Mouse (Mus musculus): ENCODE measurements around the gene Syt16. TPM values are rescaled to one million over a fixed set of nuclear protein-coding genes. Genes with fewer than 3 reads are reported as not detected.

Gene Syt16
- polyA plus RNA-seq, 1 experiment from 2014 or later: 15.0 TPM

- H3K4me2 ChIP-seq (replicated peaks): no peak overlapping the region
- H3K9me3 ChIP-seq: peaks cover 14% of the 10 kb centered on the region
- H3K9ac ChIP-seq (replicated peaks): no peak overlapping the region
- ATAC-seq (ENCODE audit: low FRiP score, low read depth): no peak
- H3K36me3 ChIP-seq: no peaks in the 10 kb centered on the region
- H3K27me3 ChIP-seq: no peaks in the 10 kb centered on the region
- H3K4me1 ChIP-seq: no peaks in the 10 kb centered on the region
- 83% methylated on average over 12 of the region's 12 CpGs for WGBS
- no peak overlapping the region for H3K4me3 ChIP-seq
- no peak overlapping the region for H3K27ac ChIP-seq (replicated peaks)
Observed at GRCm38 (mm10) chr12:74125796-74126195, 128.3 kb downstream of the Syt16 start.

- Histone ChIP-seq H3K4me3 (no peak overlapping the region), H3K27ac (replicated peaks) (no peak overlapping the region), H3K27me3 (no peaks in the 10 kb centered on the region), H3K4me1 (peaks cover 6% of the 10 kb centered on the region), H3K9ac (replicated peaks) (no peak overlapping the region), H3K4me2 (replicated peaks) (no peak overlapping the region), H3K9me3 (peaks cover 14% of the 10 kb centered on the region), H3K36me3 (no peaks in the 10 kb centered on the region)
- no peak for ATAC-seq (ENCODE audit: low FRiP score, low read depth)
- 69% methylated on average over 1 of the region's 1 CpGs for WGBS
Observed at GRCm38 (mm10) chr12:74128229-74128628, 130.8 kb downstream of the Syt16 start.

- 16% methylated on average over 2 of the region's 2 CpGs for WGBS
- no peaks in the 10 kb centered on the region for H3K27me3 ChIP-seq
- no peak overlapping the region for H3K4me2 ChIP-seq (replicated peaks)
- no peak overlapping the region for H3K4me3 ChIP-seq
- H3K9ac ChIP-seq (replicated peaks): no peak overlapping the region
- H3K36me3 ChIP-seq: no peaks in the 10 kb centered on the region
- ATAC-seq (ENCODE audit: low FRiP score, low read depth): 0 out of 2 replicates have a peak, but pooled peaks have one; percentile 27
- H3K4me1 ChIP-seq: peaks cover 6% of the 10 kb centered on the region
- no peak overlapping the region for H3K27ac ChIP-seq (replicated peaks)
- peaks cover 5% of the 10 kb centered on the region; the same call in 1 of the 2 replicates for H3K9me3 ChIP-seq
Observed at GRCm38 (mm10) chr12:74131790-74132189, 134.3 kb downstream of the Syt16 start.

GRCm38 (mm10) chr12:74142147-74142546, 144.7 kb downstream of the Syt16 start:
- H3K27ac ChIP-seq (replicated peaks): no peak overlapping the region
- ATAC-seq (ENCODE audit: low FRiP score, low read depth): no peak
- 77% methylated on average over 7 of the region's 7 CpGs for WGBS

GRCm38 (mm10) chr12:74144385-74144784, 146.9 kb downstream of the Syt16 start:
- Histone ChIP-seq H3K9ac (replicated peaks) (no peak overlapping the region), H3K4me3 (no peak overlapping the region), H3K4me1 (peaks cover 6% of the 10 kb centered on the region; the same call in 1 of the 2 replicates), H3K27me3 (0 out of 2 replicates have a peak, but pooled peaks cover 4% of the 10 kb centered on the region), H3K4me2 (replicated peaks) (no peak overlapping the region), H3K27ac (replicated peaks) (no peak overlapping the region), H3K9me3 (no peaks in the 10 kb centered on the region), H3K36me3 (no peaks in the 10 kb centered on the region)
- 46% methylated on average over 5 of the region's 5 CpGs for WGBS
- no peak for ATAC-seq (ENCODE audit: low FRiP score, low read depth)

More at GRCm38 (mm10) chr12:74142147-74142546, 144.7 kb downstream of the Syt16 start:
- Histone ChIP-seq H3K4me3 (no peak overlapping the region), H3K36me3 (no peaks in the 10 kb centered on the region), H3K9ac (replicated peaks) (no peak overlapping the region), H3K4me2 (replicated peaks) (no peak overlapping the region), H3K27me3 (0 out of 2 replicates have a peak, but pooled peaks cover 4% of the 10 kb centered on the region), H3K9me3 (no peaks in the 10 kb centered on the region), H3K4me1 (peaks cover 6% of the 10 kb centered on the region; the same call in 1 of the 2 replicates)

- Histone ChIP-seq H3K36me3 (no peaks in the 10 kb centered on the region), H3K4me1 (no peaks in the 10 kb centered on the region), H3K27ac (replicated peaks) (no peak overlapping the region), H3K4me3 (no peak overlapping the region), H3K9me3 (no peaks in the 10 kb centered on the region), H3K4me2 (replicated peaks) (no peak overlapping the region), H3K9ac (replicated peaks) (no peak overlapping the region), H3K27me3 (no peaks in the 10 kb centered on the region)
- WGBS: 81% methylated on average over 3 of the region's 3 CpGs
- no peak for ATAC-seq (ENCODE audit: low FRiP score, low read depth)
Observed at GRCm38 (mm10) chr12:74160791-74161190, 163.3 kb downstream of the Syt16 start.

GRCm38 (mm10) chr12:74163080-74163479, 165.6 kb downstream of the Syt16 start:
- 89% methylated on average over 2 of the region's 2 CpGs for WGBS

GRCm38 (mm10) chr12:74171257-74171656, 173.8 kb downstream of the Syt16 start:
- no peak overlapping the region for H3K9ac ChIP-seq (replicated peaks)
- no peak overlapping the region for H3K27ac ChIP-seq (replicated peaks)
- H3K9me3 ChIP-seq: no peaks in the 10 kb centered on the region
- no peak overlapping the region for H3K4me3 ChIP-seq
- H3K4me2 ChIP-seq (replicated peaks): no peak overlapping the region
- WGBS: 75% methylated on average over 1 of the region's 1 CpGs
- peaks cover 10% of the 10 kb centered on the region for H3K4me1 ChIP-seq
- no peaks in the 10 kb centered on the region for H3K27me3 ChIP-seq
- H3K36me3 ChIP-seq: no peaks in the 10 kb centered on the region
- no peak for ATAC-seq (ENCODE audit: low FRiP score, low read depth)

More at GRCm38 (mm10) chr12:74163080-74163479, 165.6 kb downstream of the Syt16 start:
- H3K36me3 ChIP-seq: no peaks in the 10 kb centered on the region
- no peaks in the 10 kb centered on the region for H3K4me1 ChIP-seq
- no peaks in the 10 kb centered on the region for H3K9me3 ChIP-seq
- H3K27me3 ChIP-seq: no peaks in the 10 kb centered on the region
- no peak for ATAC-seq (ENCODE audit: low FRiP score, low read depth)
- H3K4me3 ChIP-seq: no peak overlapping the region
- no peak overlapping the region for H3K27ac ChIP-seq (replicated peaks)
- no peak overlapping the region for H3K9ac ChIP-seq (replicated peaks)
- no peak overlapping the region for H3K4me2 ChIP-seq (replicated peaks)

- no peak for ATAC-seq (ENCODE audit: low FRiP score, low read depth)
- H3K36me3 ChIP-seq: no peaks in the 10 kb centered on the region
- peaks cover 10% of the 10 kb centered on the region for H3K4me1 ChIP-seq
- H3K4me3 ChIP-seq: no peak overlapping the region
- H3K4me2 ChIP-seq (replicated peaks): no peak overlapping the region
- no peaks in the 10 kb centered on the region for H3K9me3 ChIP-seq
- no peak overlapping the region for H3K9ac ChIP-seq (replicated peaks)
- 46% methylated on average over 3 of the region's 3 CpGs for WGBS
- no peaks in the 10 kb centered on the region for H3K27me3 ChIP-seq
- H3K27ac ChIP-seq (replicated peaks): no peak overlapping the region
Observed at GRCm38 (mm10) chr12:74173902-74174301, 176.4 kb downstream of the Syt16 start.

- 72% methylated on average over 17 of the region's 17 CpGs for WGBS
- no peak overlapping the region for H3K9ac ChIP-seq (replicated peaks)
- H3K4me1 ChIP-seq: peaks cover 3% of the 10 kb centered on the region; the same call in 1 of the 2 replicates
- no peaks in the 10 kb centered on the region for H3K9me3 ChIP-seq
- no peak overlapping the region for H3K27ac ChIP-seq (replicated peaks)
- no peaks in the 10 kb centered on the region for H3K27me3 ChIP-seq
- H3K4me3 ChIP-seq: no peak overlapping the region; the same call in 1 of the 2 replicates
- H3K4me2 ChIP-seq (replicated peaks): peak overlapping the region; percentile 11; the same call in 1 of the 2 replicates
- no peak for ATAC-seq (ENCODE audit: low FRiP score, low read depth)
- H3K36me3 ChIP-seq: no peaks in the 10 kb centered on the region
Observed at GRCm38 (mm10) chr12:74184596-74184995, 187.1 kb downstream of the Syt16 start.

GRCm38 (mm10) chr12:74188243-74188785, 190.9 kb downstream of the Syt16 start:
- Histone ChIP-seq H3K4me2 (replicated peaks) (no peak overlapping the region), H3K27me3 (no peaks in the 10 kb centered on the region), H3K4me1 (peaks cover 3% of the 10 kb centered on the region; the same call in 1 of the 2 replicates), H3K9me3 (no peaks in the 10 kb centered on the region), H3K27ac (replicated peaks) (no peak overlapping the region), H3K36me3 (no peaks in the 10 kb centered on the region), H3K4me3 (no peak overlapping the region), H3K9ac (replicated peaks) (no peak overlapping the region)
- ATAC-seq (ENCODE audit: low FRiP score, low read depth): no peak
- WGBS: 82% methylated on average over 11 of the region's 11 CpGs

GRCm38 (mm10) chr12:74188815-74189214, 191.4 kb downstream of the Syt16 start:
- no peak overlapping the region for H3K4me3 ChIP-seq
- 28% methylated on average over 7 of the region's 7 CpGs for WGBS
- ATAC-seq (ENCODE audit: low FRiP score, low read depth): peak; percentile 75

More at GRCm38 (mm10) chr12:74188815-74189214, 191.4 kb downstream of the Syt16 start:
- Histone ChIP-seq H3K4me1 (peaks cover 3% of the 10 kb centered on the region; the same call in 1 of the 2 replicates), H3K27me3 (no peaks in the 10 kb centered on the region), H3K4me2 (replicated peaks) (no peak overlapping the region), H3K27ac (replicated peaks) (no peak overlapping the region), H3K9ac (replicated peaks) (no peak overlapping the region), H3K9me3 (no peaks in the 10 kb centered on the region), H3K36me3 (no peaks in the 10 kb centered on the region)

All from midbrain, embryonic 12.5 days (tissue).